Mouse (Mus musculus) spleen, adult 2 months (tissue): ENCODE measurements around the gene Gm15013. TPM values are rescaled to one million over a fixed set of nuclear protein-coding genes. Genes with fewer than 3 reads are reported as not detected.
A peak's percentile ranks its signal among the peaks of the same experiment; 100 is the strongest.

Experiments used
- DNase-seq, 2 experiments: peaks; one replicate each; pipeline versions ENCODE4 v3.0.0 to v3.0.0-alpha.2; 2012 to 2021; ENCODE audit warnings: low spot score in 2 of 2, low read depth in 1 of 2
- H3K27ac ChIP-seq: fragments of 200-500 bp; 2 replicates; pipeline ENCODE4 v1.5.1; 2012; ENCODE audit warnings: low read length, inconsistent platforms; ENCODE audit not compliant: insufficient read depth
- H3K27me3 ChIP-seq: fragments of 200-500 bp; 2 replicates; pipeline ENCODE4 v1.6.1; 2012; ENCODE audit warnings: mild to moderate bottlenecking, moderate library complexity, low read length, inconsistent platforms; ENCODE audit not compliant: control insufficient read depth, insufficient read depth
- H3K36me3 ChIP-seq: fragments of 200-500 bp; 2 replicates; pipeline ENCODE4 v1.6.1; 2012; ENCODE audit warnings: mild to moderate bottlenecking, low read length, inconsistent platforms; ENCODE audit not compliant: control insufficient read depth, insufficient read depth
- H3K4me1 ChIP-seq: fragments of 200-500 bp; 2 replicates; pipeline ENCODE4 v1.6.1; 2011; ENCODE audit warnings: inconsistent platforms; ENCODE audit not compliant: control insufficient read depth, insufficient read depth, insufficient read length
- H3K4me3 ChIP-seq: fragments of 200-500 bp; 2 replicates; pipeline ENCODE4 v1.5.1; 2011; ENCODE audit warnings: mild to moderate bottlenecking, inconsistent platforms; ENCODE audit not compliant: insufficient read depth, insufficient read length; ENCODE audit errors: extremely low read depth
- CTCF ChIP-seq: fragments of 200-500 bp; IDR thresholded peaks from 2 replicates; pipeline ENCODE4 v1.5.1; 2011; ENCODE audit warnings: mild to moderate bottlenecking, inconsistent platforms; ENCODE audit not compliant: insufficient read depth, insufficient read length, insufficient replicate concordance; ENCODE audit errors: extremely low read depth
- POLR2A ChIP-seq: fragments of 200-500 bp; IDR thresholded peaks from 2 replicates; pipeline ENCODE4 v1.6.1; 2011; ENCODE audit warnings: low read depth, low read length, inconsistent platforms
- WGBS: fragments of 180-500 bp; shearing (Covaris S2); methylation state at CpG from one replicate; pipeline ENCODE4 v1.1.7; 2018; 5-methylcytosine and 5-hydroxymethylcytosine counted together
- polyA plus RNA-seq: library from polyadenylated mRNA; depleted of rRNA; stranded (reverse); fragments of >200 nt; gene quantifications from 2 replicates; pipeline ENCODE4 v1.2.3, GENCODE M21; 2012; rRNA removed

Gene Gm15013
- polyA plus RNA-seq, 1 experiment, result not detected

GRCm38 (mm10) chrX:139684775-139685695, 29.2 kb downstream of the Gm15013 start, which contains the start of gene Tbc1d8b:
Tbc1d8b (plus strand) TSS chrX:139684996.
- TF ChIP-seq CTCF (no peak), POLR2A (no peak)
- H3K4me3 ChIP-seq, result peak within 1 kb of the TSS; percentile 97
- peak; percentile 43 to 46 for DNase-seq
- no peaks in the 10 kb centered on the region for H3K36me3 ChIP-seq
- no peaks in the 10 kb centered on the region for H3K27me3 ChIP-seq
- WGBS, result 20% methylated on average over 43 of the region's 43 CpGs
- no peaks in the 10 kb centered on the region for H3K4me1 ChIP-seq
- peak within 1 kb of the TSS; percentile 27; the same call in 1 of the 2 replicates for H3K27ac ChIP-seq

- Histone ChIP-seq H3K4me3 (peak overlapping the region; percentile 97), H3K27ac (no peak overlapping the region), H3K36me3 (no peaks in the 10 kb centered on the region), H3K27me3 (no peaks in the 10 kb centered on the region), H3K4me1 (no peaks in the 10 kb centered on the region)
- no peak for DNase-seq
- TF ChIP-seq POLR2A (no peak), CTCF (no peak)
- WGBS, result 30% methylated on average over 8 of the region's 8 CpGs
These were observed 29.9 kb downstream of the Gm15013 start for GRCm38 (mm10) chrX:139684410-139684774.

- H3K27ac ChIP-seq, result no peak overlapping the region
- no peaks in the 10 kb centered on the region for H3K27me3 ChIP-seq
- H3K4me3 ChIP-seq, result no peak overlapping the region
- DNase-seq, result peak in 1 of 2 experiments; percentile 2
- 73% methylated on average over 2 of the region's 2 CpGs for WGBS
- H3K4me1 ChIP-seq, result no peaks in the 10 kb centered on the region
- H3K36me3 ChIP-seq, result no peaks in the 10 kb centered on the region
- TF ChIP-seq POLR2A, result no peak
- no peak for TF ChIP-seq CTCF
These were observed 48.5 kb downstream of the Gm15013 start for GRCm38 (mm10) chrX:139665829-139666228.

Other genes starting within 250 kb of the Gm15013 start
- gene D330045A20Rik, start 234.1 kb downstream of the Gm15013 start, polyA plus RNA-seq, result not detected in 2 replicates
- 0.21 and 0.25 TPM in 2 replicates for gene Rnf128, start 151.2 kb downstream of the Gm15013 start, polyA plus RNA-seq
- gene Tbc1d8b, start 29.5 kb downstream of the Gm15013 start, polyA plus RNA-seq, result 0.36 and 0.42 TPM in 2 replicates
- gene Ripply1, start 67.9 kb upstream of the Gm15013 start, polyA plus RNA-seq, result 0.12 TPM in 1 of 2 replicates, not detected in the other
- 0.04 TPM in 1 of 2 replicates, not detected in the other for gene Cldn2, start 86.3 kb upstream of the Gm15013 start, polyA plus RNA-seq
- gene Morc4, start 157.2 kb upstream of the Gm15013 start, polyA plus RNA-seq, result 0.43 and 0.50 TPM in 2 replicates